Mouse (Mus musculus) cerebellum, adult 2 months (tissue): ENCODE results near the gene Ptprb. TPM values are rescaled to one million over a fixed set of nuclear protein-coding genes. Genes with fewer than 3 reads are reported as not detected.
A peak's percentile ranks its signal among the peaks of the same experiment; 100 is the strongest.

Source experiments
- DNase-seq, 2 experiments: peaks; one replicate each; pipeline ENCODE4 v3.0.0; 2021
- H3K27ac ChIP-seq: fragments of 200-500 bp; 2 replicates; pipeline ENCODE4 v1.5.1; 2012; ENCODE audit warnings: low read length, control low read depth, inconsistent platforms; ENCODE audit not compliant: insufficient read depth
- H3K27me3 ChIP-seq: fragments of 200-500 bp; 2 replicates; pipeline ENCODE4 v1.6.1; 2012; ENCODE audit warnings: inconsistent platforms, mild to moderate bottlenecking, low read length, moderate library complexity; ENCODE audit not compliant: control insufficient read depth, insufficient read depth
- H3K4me1 ChIP-seq: fragments of 200-500 bp; 2 replicates; pipeline ENCODE4 v1.6.1; 2011; ENCODE audit warnings: low read length; ENCODE audit not compliant: control insufficient read depth, insufficient read depth
- H3K4me3 ChIP-seq: fragments of 200-500 bp; replicated peaks from 2 replicates; pipeline ENCODE3; 2011; ENCODE audit warnings: mild to moderate bottlenecking, low read depth, low read length, control low read depth; ENCODE audit not compliant: insufficient read depth
- CTCF ChIP-seq: fragments of 200-500 bp; IDR thresholded peaks from 2 replicates; pipeline ENCODE4 v1.5.1; 2011; ENCODE audit warnings: low read depth, mild to moderate bottlenecking, control low read depth, low read length, moderate library complexity, borderline replicate concordance; ENCODE audit not compliant: insufficient read depth
- POLR2A ChIP-seq: fragments of 200-500 bp; IDR thresholded peaks from 2 replicates; pipeline ENCODE4 v1.6.1; 2011; ENCODE audit warnings: low read length, control low read depth, borderline replicate concordance; ENCODE audit not compliant: insufficient read depth
- WGBS: fragments of 180-500 bp; shearing (Covaris S2); methylation state at CpG from one replicate; pipeline ENCODE4 v1.1.7; 2018; 5-methylcytosine and 5-hydroxymethylcytosine counted together
- polyA plus RNA-seq: library from polyadenylated mRNA; depleted of rRNA; stranded (reverse); fragments of >200 nt; gene quantifications from 2 replicates; pipeline ENCODE4 v1.2.3, GENCODE M21; 2012

Ptprb gene
- polyA plus RNA-seq, 1 experiment, result 8.4 TPM

GRCm38 (mm10) chr10:116260658-116261433, 14.5 kb upstream of the Ptprb start:
- Histone ChIP-seq H3K4me3 (no peak overlapping the region), H3K4me1 (peaks cover 2% of the 10 kb centered on the region; the same call in 1 of the 2 replicates), H3K27me3 (no peaks in the 10 kb centered on the region), H3K27ac (no peak overlapping the region)
- 50% methylated on average over 13 of the region's 13 CpGs for WGBS
- DNase-seq, result peak; percentile 15 to 20
- TF ChIP-seq POLR2A, result no peak
- no peak for TF ChIP-seq CTCF

DNA sequence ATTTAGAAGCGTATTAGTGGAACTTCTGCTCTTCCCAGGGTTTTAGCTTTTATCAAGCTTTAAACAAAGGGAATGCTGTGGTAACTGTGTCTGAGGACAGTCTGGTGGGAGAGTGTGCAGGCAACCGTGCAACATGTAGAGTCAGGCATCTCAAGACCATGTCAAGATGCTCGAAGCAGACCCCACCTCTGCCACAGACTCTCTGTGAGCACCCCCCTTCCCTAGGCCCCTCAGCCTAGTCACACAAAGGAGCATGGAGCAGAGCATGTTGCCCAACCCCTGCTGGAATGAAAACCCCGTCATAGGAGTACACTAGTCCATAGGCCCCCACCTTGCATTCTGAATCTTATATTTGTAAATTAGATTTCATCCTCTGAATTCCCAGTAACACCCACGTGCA, 13.8 kb upstream of the Ptprb start:
- Histone ChIP-seq H3K27me3 (no peaks in the 10 kb centered on the region), H3K4me3 (no peak overlapping the region), H3K27ac (peak overlapping the region; percentile 39; the same call in 1 of the 2 replicates), H3K4me1 (peaks cover 2% of the 10 kb centered on the region; the same call in 1 of the 2 replicates)
- TF ChIP-seq POLR2A, result no peak
- no peak for TF ChIP-seq CTCF
- 53% methylated on average over 5 of the region's 5 CpGs for WGBS
- no peak for DNase-seq

GRCm38 (mm10) chr10:116264521-116264920, 10.8 kb upstream of the Ptprb start:
- Histone ChIP-seq H3K27ac (no peak overlapping the region), H3K4me1 (peaks cover 2% of the 10 kb centered on the region; the same call in 1 of the 2 replicates), H3K4me3 (no peak overlapping the region), H3K27me3 (no peaks in the 10 kb centered on the region)
- TF ChIP-seq POLR2A, result no peak
- 89% methylated on average over 11 of the region's 11 CpGs for WGBS
- DNase-seq, result no peak

DNA sequence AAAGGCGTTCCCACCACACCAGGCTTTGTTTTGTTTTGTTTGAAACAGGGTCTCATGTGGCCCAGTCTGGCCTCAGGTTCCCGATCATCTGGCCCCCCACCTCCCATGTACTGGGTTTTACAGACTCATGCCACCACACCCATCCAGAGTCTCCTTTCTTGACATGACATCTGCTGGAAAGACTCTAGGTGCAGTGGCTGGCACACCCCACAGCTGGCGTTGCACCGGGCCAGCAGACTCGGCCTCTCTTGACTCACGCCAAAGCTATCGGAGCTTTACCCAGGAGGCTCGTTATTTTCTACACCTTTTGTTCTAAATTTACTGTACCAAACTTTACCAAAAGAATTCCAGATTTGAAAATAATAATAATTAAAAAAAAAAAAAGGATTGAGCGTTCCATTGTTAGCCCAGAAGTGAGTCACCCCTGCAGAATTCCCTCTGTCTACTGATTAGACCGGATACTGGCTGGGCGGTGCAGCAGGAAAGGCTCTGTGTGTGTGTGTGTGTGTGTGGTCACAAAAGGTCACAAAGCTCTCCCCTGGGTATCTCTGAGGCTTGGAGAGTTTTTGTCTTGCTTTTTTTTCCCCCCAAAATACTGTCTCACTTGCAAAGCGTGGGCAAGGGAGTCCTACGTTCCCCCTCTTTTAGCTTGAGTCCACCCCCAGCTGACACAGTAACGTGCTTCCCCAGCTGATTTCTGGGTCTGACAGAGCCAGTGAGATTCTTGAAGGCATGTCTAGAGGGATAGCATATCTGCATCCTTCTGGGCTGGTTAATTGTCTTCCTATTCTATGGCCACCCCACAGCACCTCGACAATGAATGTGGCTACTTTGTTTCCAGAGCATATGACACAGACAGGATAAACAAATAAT, 8.5 kb upstream of the Ptprb start:
- Histone ChIP-seq H3K4me3 (no peak overlapping the region), H3K4me1 (no peaks in the 10 kb centered on the region; the same call in 1 of the 2 replicates), H3K27me3 (no peaks in the 10 kb centered on the region), H3K27ac (no peak overlapping the region; the same call in 1 of the 2 replicates)
- TF ChIP-seq POLR2A (no peak), CTCF (no peak)
- 72% methylated on average over 15 of the region's 15 CpGs for WGBS
- DNase-seq, result no peak

GRCm38 (mm10) chr10:116267434-116267822, 7.9 kb upstream of the Ptprb start:
- no peaks in the 10 kb centered on the region for H3K4me1 ChIP-seq
- no peaks in the 10 kb centered on the region for H3K27me3 ChIP-seq
- H3K4me3 ChIP-seq, result no peak overlapping the region
- TF ChIP-seq POLR2A (no peak), CTCF (no peak)
- no peak for DNase-seq
- no peak overlapping the region for H3K27ac ChIP-seq
- WGBS, result 73% methylated on average over 4 of the region's 4 CpGs

DNA sequence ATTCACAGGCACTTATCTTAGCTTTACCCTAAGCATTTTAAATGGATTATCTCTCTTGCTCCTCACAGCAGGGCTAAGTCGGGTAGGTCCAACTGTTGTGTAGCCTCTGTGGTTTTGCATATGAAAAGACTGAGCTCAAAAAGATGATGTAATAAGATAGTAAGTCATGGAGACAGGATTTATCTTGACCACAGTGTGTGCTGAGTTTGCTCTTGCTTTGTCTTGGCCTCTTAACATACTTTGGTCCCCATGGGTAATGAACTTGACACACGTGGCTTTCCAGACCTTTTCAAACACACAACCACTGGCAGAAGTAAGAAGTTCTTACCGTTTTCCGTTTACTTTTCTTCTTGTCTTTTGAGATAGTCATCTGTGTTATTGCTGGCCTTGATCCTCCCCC, 7.0 kb upstream of the Ptprb start:
- Histone ChIP-seq H3K4me3 (no peak overlapping the region), H3K27ac (no peak overlapping the region), H3K4me1 (no peaks in the 10 kb centered on the region), H3K27me3 (no peaks in the 10 kb centered on the region)
- WGBS, result 58% methylated on average over 4 of the region's 4 CpGs
- no peak for DNase-seq
- no peak for TF ChIP-seq POLR2A

GRCm38 (mm10) chr10:116270646-116271469, 4.5 kb upstream of the Ptprb start:
- 74% methylated on average over 12 of the region's 12 CpGs for WGBS
- H3K27ac ChIP-seq, result no peak overlapping the region
- no peaks in the 10 kb centered on the region for H3K4me1 ChIP-seq
- no peak for TF ChIP-seq CTCF
- no peaks in the 10 kb centered on the region for H3K27me3 ChIP-seq
- H3K4me3 ChIP-seq, result no peak overlapping the region
- DNase-seq, result no peak
